14 mouse cellular contexts compared by ENCODE assay signal in genomic region chrX:12062932-12063260, GRCm38 (mm10).
DNase-seq lines count a peak whose midpoint lies in the region; ATAC-seq and TF ChIP-seq lines count a peak whose summit lies in the region.
"Had no signal": no experiment of that assay in that cellular context is flagged by ENCODE, and none has a peak within 500 bp of the region (broad histone marks: within the 10 kb centered on the region; RNA-seq: fewer than 3 reads in every experiment).

No protein-coding gene starts in this region.

- no peak for TF ChIP-seq CTCF in left cerebral cortex, adult 2 months (IDR thresholded peaks at IDR 0.05)

- WGBS in hindbrain, embryonic 10.5 days = 5% methylated on average over 6 of the region's 6 CpGs
- 25% methylated on average over 6 of the region's 6 CpGs for WGBS in hindbrain, embryonic 16.5 days
- WGBS in hindbrain, embryonic 12.5 days = 17% methylated on average over 6 of the region's 6 CpGs
- 9% methylated on average over 6 of the region's 6 CpGs for WGBS in midbrain, embryonic 13.5 days
- WGBS in intestine, embryonic 15.5 days = 44% methylated on average over 6 of the region's 6 CpGs

- H3K9ac ChIP-seq in hindbrain, embryonic 16.5 days (ENCODE audit: low read depth, low read length) = no peak overlapping the region
- peak overlapping the region; percentile 32; the same call in 1 of the 2 replicates for H3K9ac ChIP-seq in hindbrain, embryonic 12.5 days
- H3K9ac ChIP-seq in midbrain, embryonic 13.5 days (replicated peaks) = no peak overlapping the region
- H3K9ac ChIP-seq in intestine, embryonic 15.5 days = no peak overlapping the region
- H3K9ac ChIP-seq: liver, embryonic 14.5 days had no signal

- H3K4me3 ChIP-seq in hindbrain, embryonic 10.5 days = 0 out of 2 replicates have a peak overlapping the region, but pooled peaks have one; percentile 6
- H3K4me3 ChIP-seq in hindbrain, embryonic 16.5 days (ENCODE audit: low read length) = no peak overlapping the region
- no peak overlapping the region for H3K4me3 ChIP-seq in hindbrain, embryonic 12.5 days
- H3K4me3 ChIP-seq in midbrain, embryonic 13.5 days (replicated peaks) = no peak overlapping the region
- H3K4me3 ChIP-seq in intestine, embryonic 15.5 days (replicated peaks) = no peak overlapping the region
- H3K4me3 ChIP-seq in left cerebral cortex, adult 2 months = no peak overlapping the region

- H3K4me2 ChIP-seq in hindbrain, embryonic 16.5 days (ENCODE audit: low read length) = no peak overlapping the region
- H3K4me2 ChIP-seq in hindbrain, embryonic 12.5 days (replicated peaks) = 0 out of 2 replicates have a peak overlapping the region, but pooled peaks have one; percentile 22
- H3K4me2 ChIP-seq in midbrain, embryonic 13.5 days (replicated peaks) = peak overlapping the region; percentile 34
- H3K4me2 ChIP-seq in intestine, embryonic 15.5 days (replicated peaks) = no peak overlapping the region

- peaks cover 71% of the 10 kb centered on the region for H3K4me1 ChIP-seq in hindbrain, embryonic 10.5 days (replicated peaks)
- peaks cover 26% of the 10 kb centered on the region for H3K4me1 ChIP-seq in hindbrain, embryonic 16.5 days (ENCODE audit: control insufficient read depth, insufficient read depth, low read depth, low read length)
- H3K4me1 ChIP-seq in hindbrain, embryonic 12.5 days = peaks cover 61% of the 10 kb centered on the region
- H3K4me1 ChIP-seq in midbrain, embryonic 13.5 days (replicated peaks) = peaks cover 83% of the 10 kb centered on the region
- H3K4me1 ChIP-seq in intestine, embryonic 15.5 days (replicated peaks) = peaks cover 19% of the 10 kb centered on the region; the same call in 1 of the 2 replicates

- peak; percentile 32 for DNase-seq in hindbrain, embryonic 10.5 days (ENCODE audit: low spot score)
- peak; percentile 47 for DNase-seq in R1 (ENCODE audit: low read depth, low spot score)
- DNase-seq in lung, adult 18-20 months = no peak
- DNase-seq in left cerebral cortex, adult 2 months (ENCODE audit: extremely low spot score in 1 of 2, low spot score in 2 of 2) = no peak
- DNase-seq: cerebellum, adult 2 months; heart, adult 18-20 months; heart, postnatal 10 days; kidney, adult 18-20 months; thymus, postnatal 4 days had no signal

- H3K9me3 ChIP-seq in hindbrain, embryonic 10.5 days = no peaks in the 10 kb centered on the region
- H3K9me3 ChIP-seq in hindbrain, embryonic 16.5 days (ENCODE audit: control insufficient read depth, low read length) = no peaks in the 10 kb centered on the region
- H3K9me3 ChIP-seq in hindbrain, embryonic 12.5 days (replicated peaks) = no peaks in the 10 kb centered on the region
- no peaks in the 10 kb centered on the region for H3K9me3 ChIP-seq in midbrain, embryonic 13.5 days
- H3K9me3 ChIP-seq in intestine, embryonic 15.5 days = no peaks in the 10 kb centered on the region

- H3K27me3 ChIP-seq in hindbrain, embryonic 10.5 days (ENCODE audit: insufficient read depth, poor library complexity, severe bottlenecking) = peaks cover 85% of the 10 kb centered on the region
- H3K27me3 ChIP-seq in hindbrain, embryonic 16.5 days (replicated peaks; ENCODE audit: control insufficient read depth, insufficient read depth, low read length) = peaks cover 2% of the 10 kb centered on the region
- peaks cover 67% of the 10 kb centered on the region for H3K27me3 ChIP-seq in hindbrain, embryonic 12.5 days
- H3K27me3 ChIP-seq in midbrain, embryonic 13.5 days = peaks cover 51% of the 10 kb centered on the region
- H3K27me3 ChIP-seq in intestine, embryonic 15.5 days (replicated peaks) = 0 out of 2 replicates have a peak, but pooled peaks cover 5% of the 10 kb centered on the region

- intact Hi-C loops in left cerebral cortex, adult 2 months (cut with DNase I) = no loop called here

- H3K27ac ChIP-seq in hindbrain, embryonic 10.5 days = peak overlapping the region; percentile 70
- no peak overlapping the region for H3K27ac ChIP-seq in hindbrain, embryonic 16.5 days (ENCODE audit: low read depth, low read length)
- peak overlapping the region; percentile 74 for H3K27ac ChIP-seq in hindbrain, embryonic 12.5 days
- peak overlapping the region; percentile 75 for H3K27ac ChIP-seq in midbrain, embryonic 13.5 days
- no peak overlapping the region for H3K27ac ChIP-seq in intestine, embryonic 15.5 days
- H3K27ac ChIP-seq in left cerebral cortex, adult 2 months = no peak overlapping the region
- H3K27ac ChIP-seq: liver, embryonic 14.5 days had no signal

- ATAC-seq in hindbrain, embryonic 16.5 days = no peak
- ATAC-seq in hindbrain, embryonic 12.5 days (ENCODE audit: low FRiP score) = 0 out of 2 replicates have a peak, but pooled peaks have one; percentile 17
- ATAC-seq in midbrain, embryonic 13.5 days = peak; percentile 14
- ATAC-seq in intestine, embryonic 15.5 days = no peak

- peaks cover 17% of the 10 kb centered on the region for H3K36me3 ChIP-seq in hindbrain, embryonic 10.5 days
- H3K36me3 ChIP-seq in hindbrain, embryonic 16.5 days (ENCODE audit: control insufficient read depth, insufficient read depth, low read length) = 0 out of 2 replicates have a peak, but pooled peaks cover under 1% of the 10 kb centered on the region
- peaks cover 9% of the 10 kb centered on the region for H3K36me3 ChIP-seq in hindbrain, embryonic 12.5 days
- H3K36me3 ChIP-seq in midbrain, embryonic 13.5 days = peaks cover 8% of the 10 kb centered on the region
- no peaks in the 10 kb centered on the region for H3K36me3 ChIP-seq in intestine, embryonic 15.5 days

Comparison
In these comparisons a context has a peak if more than half of its experiments do, and no peak if none do; other contexts are left out.
1. H3K27ac ChIP-seq: peak in hindbrain, embryonic 10.5 days (single experiment), hindbrain, embryonic 12.5 days (single experiment) and midbrain, embryonic 13.5 days (single experiment); none in hindbrain, embryonic 16.5 days (single experiment), intestine, embryonic 15.5 days (single experiment) and left cerebral cortex, adult 2 months (single experiment).
2. ATAC-seq: peak in hindbrain, embryonic 12.5 days (single experiment) and midbrain, embryonic 13.5 days (single experiment); none in hindbrain, embryonic 16.5 days (single experiment) and intestine, embryonic 15.5 days (single experiment).
3. H3K4me2 ChIP-seq: peak in hindbrain, embryonic 12.5 days (single experiment) and midbrain, embryonic 13.5 days (single experiment); none in hindbrain, embryonic 16.5 days (single experiment) and intestine, embryonic 15.5 days (single experiment).
4. DNase-seq: peak in hindbrain, embryonic 10.5 days (single experiment) and R1 (single experiment); none in lung, adult 18-20 months (0 of 2) and left cerebral cortex, adult 2 months (0 of 2).